Mouse (Mus musculus) intestine, embryonic 15.5 days (tissue): ENCODE measurements around the gene Hesx1. TPM values are rescaled to one million over a fixed set of nuclear protein-coding genes. Genes with fewer than 3 reads are reported as not detected.
"Not testable (repeated sequence)": the region's sequence is repeated elsewhere in the genome, so short reads cannot be mapped to it uniquely, and the experiment has no call there.

Experiments used
- ATAC-seq: fragments of 200-750 bp; cut with Nextera tagmentation; 2 replicates; pipeline ENCODE4 v1.8.0; 2017; ENCODE audit warnings: moderate TSS enrichment, moderate library complexity
- H3K27ac ChIP-seq: fragments of 300-500 bp; sonication (generic); 2 replicates; pipeline ENCODE4 v1.5.1; 2015; ENCODE audit warnings: mild to moderate bottlenecking, inconsistent platforms
- H3K27me3 ChIP-seq: fragments of 300-500 bp; sonication (generic); replicated peaks from 2 replicates; pipeline ENCODE4 v1.6.1; 2015; ENCODE audit warnings: inconsistent platforms
- H3K36me3 ChIP-seq: fragments of 300-500 bp; sonication (generic); 2 replicates; pipeline ENCODE4 v1.6.1; 2015; ENCODE audit warnings: inconsistent platforms
- H3K4me1 ChIP-seq: fragments of 300-500 bp; sonication (generic); replicated peaks from 2 replicates; pipeline ENCODE4 v1.6.1; 2015; ENCODE audit warnings: inconsistent platforms
- H3K4me2 ChIP-seq: fragments of 300-500 bp; sonication (generic); replicated peaks from 2 replicates; pipeline ENCODE4 v1.6.1; 2015; ENCODE audit warnings: mild to moderate bottlenecking, inconsistent platforms
- H3K4me3 ChIP-seq: fragments of 300-500 bp; sonication (generic); replicated peaks from 2 replicates; pipeline ENCODE4 v1.5.1; 2015; ENCODE audit warnings: inconsistent platforms
- H3K9ac ChIP-seq: fragments of 300-500 bp; sonication (generic); 2 replicates; pipeline ENCODE4 v1.6.1; 2015; ENCODE audit warnings: inconsistent platforms
- H3K9me3 ChIP-seq: fragments of 300-500 bp; sonication (generic); 2 replicates; pipeline ENCODE4 v1.6.1; 2016; ENCODE audit warnings: inconsistent platforms
- WGBS: fragments of 180-500 bp; shearing (Covaris S2); methylation state at CpG from one replicate; pipeline ENCODE4 v1.1.7; 2015; 5-methylcytosine and 5-hydroxymethylcytosine counted together
- polyA plus RNA-seq: library from polyadenylated mRNA; unstranded; fragments of >200 nt; fragmentation: Nextera tagmentation; extraction: Ambion mirVana; gene quantifications from 2 replicates; pipeline ENCODE4 v1.2.1, GENCODE M21; 2015

Gene Hesx1
- 0.34 and 0.35 TPM in 2 replicates for polyA plus RNA-seq

GRCm38 (mm10) chr14:26994211-26994741, at the start of gene Hesx1:
Gene Hesx1, plus strand, starts transcription at chr14:26994416.
- peak; percentile 88 for ATAC-seq
- peak within 1 kb of the TSS; percentile 56; the same call in 1 of the 2 replicates for H3K27ac ChIP-seq
- WGBS = 7% methylated on average over 16 of the region's 16 CpGs

GRCm38 (mm10) chr14:26956139-26956538, 38.1 kb upstream of the Hesx1 start:
- not testable (repeated sequence) for H3K4me1 ChIP-seq, H3K4me3 ChIP-seq, H3K36me3 ChIP-seq, H3K27me3 ChIP-seq, H3K4me2 ChIP-seq, H3K9ac ChIP-seq, H3K9me3 ChIP-seq, ATAC-seq, H3K27ac ChIP-seq
- 86% methylated on average over 2 of the region's 2 CpGs for WGBS

More at GRCm38 (mm10) chr14:26994211-26994741, at the start of gene Hesx1:
- no peaks in the 10 kb centered on the region for H3K36me3 ChIP-seq
- H3K4me2 ChIP-seq = peak within 1 kb of the TSS; percentile 62
- no peaks in the 10 kb centered on the region for H3K27me3 ChIP-seq
- H3K9ac ChIP-seq = no peak within 1 kb of the TSS
- H3K9me3 ChIP-seq = no peaks in the 10 kb centered on the region
- H3K4me3 ChIP-seq = peak within 1 kb of the TSS; percentile 32
- H3K4me1 ChIP-seq = peaks cover 5% of the 10 kb centered on the region; the same call in 1 of the 2 replicates

GRCm38 (mm10) chr14:26960518-26960917, 33.7 kb upstream of the Hesx1 start:
- Histone ChIP-seq H3K27me3 (no peaks in the 10 kb centered on the region), H3K9ac (no peak overlapping the region), H3K9me3 (no peaks in the 10 kb centered on the region), H3K4me1 (no peaks in the 10 kb centered on the region), H3K27ac (no peak overlapping the region), H3K36me3 (no peaks in the 10 kb centered on the region), H3K4me3 (no peak overlapping the region), H3K4me2 (no peak overlapping the region)
- WGBS = 85% methylated on average over 1 of the region's 1 CpGs
- no peak for ATAC-seq

DNA sequence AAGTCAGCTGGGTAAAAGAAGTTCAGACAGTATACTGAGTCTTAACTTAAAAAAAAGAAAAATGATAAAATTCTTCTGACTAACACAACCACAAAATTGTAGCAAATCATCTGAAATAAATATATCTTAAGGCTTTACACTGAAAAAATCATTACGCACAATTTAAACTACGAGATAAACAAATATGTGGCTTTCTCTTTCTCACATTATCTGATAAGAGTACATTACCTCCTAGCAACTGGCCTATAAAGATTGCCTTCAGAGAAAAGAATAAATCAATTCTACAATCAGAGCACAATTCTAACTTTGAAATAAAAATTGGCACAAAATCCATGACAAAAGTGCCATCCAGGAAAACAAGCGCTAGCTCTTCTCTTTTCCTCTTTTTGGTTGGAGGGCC, 25.1 kb upstream of the Hesx1 start:
- peak overlapping the region; percentile 94; the same call in 1 of the 2 replicates for H3K9ac ChIP-seq

DNA sequence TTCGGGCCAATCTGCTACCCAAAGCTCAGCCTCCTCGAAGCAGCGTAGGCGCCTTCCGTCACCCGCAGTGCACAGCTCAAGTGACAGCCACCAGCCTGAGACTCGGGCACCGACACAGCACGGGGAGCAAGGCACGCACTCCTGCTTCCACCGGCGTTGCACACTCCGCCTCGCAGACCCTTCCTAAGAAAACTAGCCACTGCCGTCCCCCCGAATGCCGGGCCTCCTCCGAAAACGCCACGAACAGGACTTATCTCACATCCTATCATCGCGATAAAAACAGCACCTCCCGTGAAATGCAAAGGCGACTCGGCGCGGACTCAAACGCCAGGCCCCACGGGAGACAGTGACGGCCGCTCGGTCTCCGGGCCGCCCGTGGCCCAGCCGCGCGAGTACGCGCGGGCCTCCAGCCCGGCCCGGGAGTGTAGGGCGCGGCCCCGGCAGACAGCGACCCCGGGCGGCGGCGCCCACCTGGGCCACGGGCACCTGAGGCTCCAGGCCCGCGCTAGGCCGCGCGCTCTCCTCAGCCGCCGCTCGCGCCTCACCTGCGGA, 24.3 kb upstream of the Hesx1 start:
- no peaks in the 10 kb centered on the region for H3K9me3 ChIP-seq
- H3K36me3 ChIP-seq = no peaks in the 10 kb centered on the region
- WGBS = under 1% methylated on average over 59 of the region's 62 CpGs
- H3K27ac ChIP-seq = peak overlapping the region; percentile 90
- 0 out of 2 replicates have a peak, but pooled peaks cover 4% of the 10 kb centered on the region for H3K4me1 ChIP-seq
- peak overlapping the region; percentile 95 for H3K4me3 ChIP-seq
- no peaks in the 10 kb centered on the region for H3K27me3 ChIP-seq
- H3K9ac ChIP-seq = peak overlapping the region; percentile 94
- peak; percentile 88 for ATAC-seq
- H3K4me2 ChIP-seq = peak overlapping the region; percentile 62

More for the DNA sequence above, 25.1 kb upstream of the Hesx1 start:
- no peaks in the 10 kb centered on the region for H3K36me3 ChIP-seq
- WGBS = 56% methylated on average over 3 of the region's 3 CpGs
- ATAC-seq = no peak
- peak overlapping the region; percentile 62 for H3K4me2 ChIP-seq
- no peak overlapping the region for H3K27ac ChIP-seq
- no peaks in the 10 kb centered on the region for H3K27me3 ChIP-seq
- H3K9me3 ChIP-seq = no peaks in the 10 kb centered on the region
- H3K4me3 ChIP-seq = peak overlapping the region; percentile 95
- H3K4me1 ChIP-seq = 0 out of 2 replicates have a peak, but pooled peaks cover 4% of the 10 kb centered on the region

DNA sequence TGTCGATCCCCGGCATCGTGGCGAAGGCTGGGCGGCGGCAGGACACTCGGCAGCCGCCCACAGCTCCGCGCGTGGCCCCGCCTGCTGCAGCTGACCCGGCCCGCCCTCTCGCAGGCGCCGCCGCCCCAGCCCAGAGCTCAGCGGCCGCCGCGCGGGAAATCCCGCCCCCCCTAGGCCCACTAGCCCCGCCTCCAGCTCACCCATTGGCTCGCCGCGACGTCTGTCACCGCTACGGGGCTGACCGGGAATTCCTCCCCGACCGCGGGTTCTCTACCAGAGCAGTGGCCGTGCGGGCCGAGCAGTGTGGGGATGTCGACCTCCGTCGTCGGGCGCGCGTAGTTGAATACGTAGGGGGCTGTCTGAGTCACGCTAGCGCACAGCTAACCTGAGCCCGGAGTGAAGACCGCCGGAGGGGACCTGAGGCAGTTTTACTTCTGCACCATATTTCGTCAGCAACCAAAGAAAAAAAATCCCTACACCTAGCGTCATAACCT, 23.7 kb upstream of the Hesx1 start:
- H3K4me1 ChIP-seq = 0 out of 2 replicates have a peak, but pooled peaks cover 4% of the 10 kb centered on the region
- peak overlapping the region; percentile 94 for H3K9ac ChIP-seq
- under 1% methylated on average over 47 of the region's 53 CpGs for WGBS
- peak overlapping the region; percentile 65 for H3K4me2 ChIP-seq
- H3K27ac ChIP-seq = peak overlapping the region; percentile 90
- H3K9me3 ChIP-seq = no peaks in the 10 kb centered on the region
- no peaks in the 10 kb centered on the region for H3K36me3 ChIP-seq
- peak overlapping the region; percentile 95 for H3K4me3 ChIP-seq
- H3K27me3 ChIP-seq = no peaks in the 10 kb centered on the region
- peak; percentile 99 for ATAC-seq

- Histone ChIP-seq H3K4me2 (peak within 1 kb of the TSS; percentile 65), H3K27ac (peak within 1 kb of the TSS; percentile 90), H3K9ac (peak within 1 kb of the TSS; percentile 94), H3K9me3 (no peaks in the 10 kb centered on the region), H3K4me1 (0 out of 2 replicates have a peak, but pooled peaks cover 4% of the 10 kb centered on the region), H3K4me3 (peak within 1 kb of the TSS; percentile 95), H3K36me3 (no peaks in the 10 kb centered on the region), H3K27me3 (no peaks in the 10 kb centered on the region)
- ATAC-seq = no peak
- 42% methylated on average over 10 of the region's 10 CpGs for WGBS
Observed at GRCm38 (mm10) chr14:26971106-26971789, 23.0 kb upstream of the Hesx1 start, which contains the start of gene Appl1. Gene Appl1, minus strand, starts transcription at chr14:26971232.

DNA sequence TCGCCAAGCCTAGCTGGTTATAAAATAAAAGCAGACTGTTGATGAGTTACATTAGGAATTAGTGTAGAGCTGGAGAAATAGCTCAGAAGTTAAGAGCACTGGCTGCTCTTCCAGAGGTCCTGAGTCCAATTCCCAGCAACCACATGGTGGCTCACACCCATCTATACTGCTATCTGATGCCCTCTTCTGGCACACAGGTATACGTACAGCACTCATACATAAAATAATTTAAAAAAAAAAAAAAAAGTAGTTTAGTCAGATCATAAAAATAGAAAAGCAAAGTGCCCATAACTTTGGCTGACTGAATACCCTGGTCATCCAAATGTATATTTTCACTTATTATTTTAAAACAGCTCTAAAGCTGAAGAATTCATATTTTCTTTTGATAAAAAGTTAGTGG, 21.1 kb upstream of the Hesx1 start:
- Histone ChIP-seq H3K4me1 (0 out of 2 replicates have a peak, but pooled peaks cover 2% of the 10 kb centered on the region), H3K9ac (no peak overlapping the region), H3K27ac (no peak overlapping the region), H3K27me3 (no peaks in the 10 kb centered on the region), H3K4me3 (no peak overlapping the region), H3K9me3 (no peaks in the 10 kb centered on the region), H3K4me2 (no peak overlapping the region), H3K36me3 (no peaks in the 10 kb centered on the region)
- WGBS = 72% methylated on average over 2 of the region's 2 CpGs
- no peak for ATAC-seq

DNA sequence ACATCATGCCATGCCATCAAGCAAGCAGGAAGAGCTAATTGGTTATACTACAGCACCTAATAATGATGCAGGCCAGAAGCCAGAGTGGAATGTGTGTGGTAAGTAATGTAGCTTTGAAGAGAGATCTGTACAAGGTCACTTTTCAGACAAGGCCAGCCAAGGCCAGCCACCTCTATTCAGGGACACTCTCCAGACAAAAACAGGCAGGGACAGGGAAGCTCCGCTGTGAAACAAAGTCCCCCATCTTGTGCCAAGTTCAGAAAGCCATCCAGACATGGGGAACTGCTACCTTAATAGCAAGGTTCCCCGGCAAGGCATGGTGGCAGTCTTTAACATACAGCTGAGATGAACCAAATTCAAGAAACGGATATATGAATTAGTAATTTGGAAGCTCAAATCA, 18.7 kb upstream of the Hesx1 start:
- no peak for ATAC-seq
- no peaks in the 10 kb centered on the region for H3K9me3 ChIP-seq
- H3K4me3 ChIP-seq = no peak overlapping the region
- H3K9ac ChIP-seq = no peak overlapping the region
- H3K27me3 ChIP-seq = no peaks in the 10 kb centered on the region
- 85% methylated on average over 3 of the region's 3 CpGs for WGBS
- H3K4me1 ChIP-seq = no peaks in the 10 kb centered on the region
- no peak overlapping the region for H3K4me2 ChIP-seq
- H3K36me3 ChIP-seq = no peaks in the 10 kb centered on the region
- no peak overlapping the region for H3K27ac ChIP-seq

DNA sequence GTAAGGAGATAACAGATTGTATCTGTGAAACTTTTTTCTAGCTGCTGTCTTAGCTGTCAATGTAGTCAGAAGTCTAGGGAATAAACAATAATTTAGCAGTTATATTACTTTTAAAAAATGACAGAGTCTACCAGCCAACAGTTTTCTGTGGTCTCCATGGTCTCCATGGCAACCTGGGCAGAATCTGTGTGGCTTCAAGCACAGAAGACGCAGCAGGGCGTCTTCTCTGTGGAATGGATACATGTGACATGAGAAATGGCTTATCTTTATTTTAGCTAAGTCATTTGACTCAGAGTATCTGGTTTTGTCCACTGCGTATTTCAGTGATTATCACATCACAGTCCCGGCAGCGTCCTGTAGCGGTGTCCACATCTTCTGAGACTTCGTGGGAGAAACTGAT, 18.0 kb upstream of the Hesx1 start:
- no peak overlapping the region for H3K27ac ChIP-seq
- H3K4me3 ChIP-seq = no peak overlapping the region
- 75% methylated on average over 7 of the region's 7 CpGs for WGBS
- ATAC-seq = no peak
- no peak overlapping the region for H3K9ac ChIP-seq
- no peaks in the 10 kb centered on the region for H3K9me3 ChIP-seq
- H3K36me3 ChIP-seq = no peaks in the 10 kb centered on the region
- H3K4me2 ChIP-seq = no peak overlapping the region
- no peaks in the 10 kb centered on the region for H3K27me3 ChIP-seq
- no peaks in the 10 kb centered on the region for H3K4me1 ChIP-seq

DNA sequence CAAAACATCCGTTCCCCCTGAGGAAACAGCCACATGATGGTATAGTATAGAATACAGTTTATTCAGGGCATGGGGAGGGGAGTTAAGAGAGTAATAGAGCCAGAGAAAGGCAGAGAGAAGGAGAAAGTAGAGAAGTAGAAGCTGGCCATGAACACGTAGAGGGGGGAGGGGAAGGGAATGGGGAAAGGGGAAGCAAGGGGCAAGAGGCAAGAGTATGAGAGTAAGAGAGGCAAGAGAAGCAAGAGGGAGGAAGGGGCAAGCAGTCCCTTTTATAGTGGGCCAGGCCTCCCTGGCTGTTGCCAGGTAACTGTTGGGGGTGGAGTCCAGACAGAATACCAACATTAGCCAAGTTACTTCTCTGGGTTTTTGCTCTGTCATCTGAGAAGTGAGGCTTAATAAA, 16.7 kb upstream of the Hesx1 start:
- 35% methylated on average over 2 of the region's 2 CpGs for WGBS
- Histone ChIP-seq H3K4me3 (no peak overlapping the region), H3K27ac (no peak overlapping the region), H3K9ac (no peak overlapping the region), H3K36me3 (no peaks in the 10 kb centered on the region), H3K4me2 (no peak overlapping the region), H3K4me1 (no peaks in the 10 kb centered on the region), H3K9me3 (no peaks in the 10 kb centered on the region), H3K27me3 (no peaks in the 10 kb centered on the region)
- ATAC-seq = no peak

DNA sequence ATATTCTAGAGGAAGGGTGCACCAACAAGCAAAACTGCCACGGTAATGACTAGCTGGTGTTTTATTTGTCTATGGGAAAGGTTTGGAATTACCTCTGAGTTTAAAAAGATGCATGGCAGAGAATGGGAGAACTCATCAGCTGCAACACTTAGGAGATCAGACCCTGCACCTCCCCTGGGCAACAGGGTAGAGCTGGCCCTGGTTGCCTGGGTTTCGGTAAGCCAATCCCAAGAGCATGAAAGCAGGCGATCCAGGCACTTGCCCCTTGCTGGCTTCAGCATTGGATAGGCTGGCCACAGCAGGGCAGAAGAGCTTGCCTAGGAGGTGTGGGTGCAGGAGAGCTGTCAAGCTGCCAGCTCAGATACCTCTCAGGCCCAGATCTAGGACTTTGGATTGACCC, 14.4 kb upstream of the Hesx1 start:
- H3K4me2 ChIP-seq = no peak overlapping the region
- H3K36me3 ChIP-seq = no peaks in the 10 kb centered on the region
- H3K27ac ChIP-seq = no peak overlapping the region
- H3K9me3 ChIP-seq = no peaks in the 10 kb centered on the region
- 94% methylated on average over 3 of the region's 3 CpGs for WGBS
- ATAC-seq = no peak
- no peaks in the 10 kb centered on the region for H3K4me1 ChIP-seq
- H3K4me3 ChIP-seq = no peak overlapping the region
- no peak overlapping the region for H3K9ac ChIP-seq
- H3K27me3 ChIP-seq = no peaks in the 10 kb centered on the region
